Mouse (Mus musculus): Measurements from ENCODE around the gene Nmt1.
A peak's percentile ranks its signal among the peaks of the same experiment; 100 is the strongest.

Nmt1 gene

GRCm38 (mm10) chr11:103028176-103028891 lies at the start of gene Nmt1, which contains the start of gene Dcakd:
Gene Nmt1, plus strand, starts transcription at chr11:103028190.
Gene Dcakd, minus strand, starts transcription at chr11:103028333.
- peak; percentile 98 to 99 for DNase-seq (ENCODE audit: low spot score in 2 of 2)

DNA sequence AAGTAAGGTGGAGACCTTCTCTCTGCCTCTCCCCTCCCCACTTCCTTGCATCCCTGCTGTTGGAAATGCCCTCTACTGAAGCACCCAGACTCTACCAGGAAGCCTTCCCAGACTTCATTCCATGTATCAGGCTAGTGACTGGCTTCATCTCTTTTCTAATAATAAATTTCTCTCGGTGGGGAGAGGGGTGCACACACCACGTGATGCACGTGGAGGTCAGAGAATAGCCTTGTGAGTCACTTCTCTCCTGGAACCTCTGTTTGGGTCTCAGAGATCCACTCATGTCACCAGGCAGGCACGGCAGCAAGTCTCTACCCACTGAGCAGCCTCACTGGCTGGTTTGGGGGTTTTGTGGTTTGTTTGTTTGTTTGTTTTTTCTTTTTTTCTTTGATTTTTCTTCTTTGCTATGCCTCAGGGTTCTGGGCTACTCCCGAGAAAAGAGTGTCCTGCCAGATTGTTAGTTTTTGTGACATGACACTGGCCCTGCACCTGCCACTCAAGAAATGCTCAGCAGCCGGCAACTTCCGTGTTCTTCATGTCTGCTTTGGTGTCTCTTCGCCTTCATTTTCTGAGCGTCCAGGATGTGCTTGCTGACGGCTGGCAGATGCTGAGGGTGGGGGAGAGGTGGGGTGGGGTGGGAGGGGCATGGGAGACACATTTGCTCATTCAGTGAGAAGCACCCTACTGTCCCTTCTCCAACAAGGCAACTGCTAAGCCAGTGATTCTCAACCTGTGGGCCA lies 46.7 kb upstream of the Nmt1 start:
- DNase-seq (ENCODE audit: low spot score in 2 of 2), result no peak

DNA sequence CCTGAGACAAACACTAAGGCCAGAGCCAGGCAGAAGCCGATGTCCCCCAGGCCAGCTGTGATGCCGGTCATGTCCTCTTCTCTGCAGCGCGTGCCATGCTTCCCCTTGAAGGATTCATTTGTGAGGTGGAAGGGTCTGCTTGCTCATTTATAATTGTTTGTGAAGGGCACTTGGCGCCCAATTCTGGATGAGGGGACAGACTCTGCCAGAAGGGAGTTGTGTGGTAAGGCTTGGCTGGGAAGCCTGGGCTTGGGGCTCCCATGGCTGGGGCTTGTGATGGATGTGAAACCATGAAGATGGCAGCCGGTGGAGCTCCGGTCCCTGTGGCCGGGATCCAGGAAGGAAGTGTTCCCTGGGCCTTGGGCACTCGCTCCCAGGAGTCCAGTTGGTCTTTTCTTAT lies 43.9 kb upstream of the Nmt1 start:
- DNase-seq (ENCODE audit: low spot score in 2 of 2), result no peak

- DNase-seq (ENCODE audit: low spot score in 2 of 2), result no peak
These were observed 43.4 kb upstream of the Nmt1 start for GRCm38 (mm10) chr11:102984615-102985014.

DNA sequence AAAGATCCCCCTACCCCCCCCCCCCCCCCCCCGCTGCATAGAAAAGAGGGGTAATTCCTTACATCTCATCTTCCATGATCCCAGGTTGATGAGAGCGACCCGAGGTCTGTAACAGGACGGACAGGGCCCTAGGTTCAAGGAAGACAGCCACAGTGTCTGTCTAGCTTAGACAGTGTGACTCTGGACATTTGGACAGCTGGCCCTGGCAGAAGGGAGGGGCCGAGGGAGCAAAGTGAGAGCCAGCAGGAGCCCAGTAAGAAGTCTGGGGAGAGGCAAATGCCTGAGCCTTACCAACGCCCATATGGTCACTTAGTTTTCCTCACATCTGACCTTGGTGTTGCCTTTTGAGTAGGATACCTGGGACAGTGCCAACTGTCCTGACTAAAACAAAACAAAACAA lies 42.8 kb upstream of the Nmt1 start:
- DNase-seq (ENCODE audit: low spot score in 2 of 2), result no peak

DNA sequence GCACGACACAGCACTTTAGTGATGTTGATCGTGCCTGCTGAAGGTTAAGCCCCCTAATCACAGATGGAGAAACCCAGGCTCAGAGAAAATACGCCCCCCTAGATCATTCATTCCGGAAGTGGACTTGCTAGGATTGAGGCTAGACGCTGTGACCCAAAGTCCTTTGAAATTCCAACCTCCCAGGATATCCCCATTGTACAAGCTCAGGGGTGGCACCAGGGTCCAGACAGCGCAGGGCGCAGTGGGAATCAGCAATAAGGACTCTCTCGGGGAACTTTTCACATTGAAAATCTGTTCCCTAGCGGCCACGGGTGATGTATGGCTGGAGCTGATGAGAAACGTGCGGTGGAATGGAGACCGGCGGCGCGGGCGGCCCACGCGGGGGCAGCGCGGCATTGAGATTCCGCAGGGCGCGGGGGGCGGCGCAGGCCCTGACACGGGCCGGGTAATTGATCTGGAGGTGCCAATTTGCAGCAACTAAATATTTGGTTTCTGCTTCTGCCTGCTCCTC lies 38.3 kb upstream of the Nmt1 start:
- no peak for DNase-seq (ENCODE audit: low spot score in 2 of 2)

DNA sequence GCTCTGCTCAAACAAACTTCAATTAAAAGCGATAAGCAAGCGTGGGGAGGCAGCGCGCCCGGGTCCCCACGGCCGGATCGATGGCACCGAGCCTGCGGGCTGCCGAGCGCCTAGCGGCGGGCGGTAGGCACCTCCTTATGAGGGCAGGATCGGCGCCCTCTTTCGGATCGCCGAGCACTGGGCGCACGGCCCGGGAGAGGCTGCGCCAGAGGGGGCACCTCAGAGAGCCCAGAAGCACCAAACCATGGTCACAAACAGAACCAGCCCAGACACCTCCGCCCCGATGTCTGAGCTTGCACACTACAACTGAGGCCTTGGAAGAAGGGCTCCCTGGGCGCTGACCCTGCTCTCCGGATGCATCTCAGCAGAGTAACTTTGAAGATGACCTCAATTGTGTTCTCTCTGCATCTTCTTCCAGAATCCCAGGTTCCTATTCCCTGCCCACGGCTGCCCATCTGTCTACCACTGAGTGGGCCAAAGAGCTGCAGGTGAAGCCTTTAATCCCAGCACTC lies 37.8 kb upstream of the Nmt1 start:
- no peak for DNase-seq (ENCODE audit: low spot score in 2 of 2)

DNA sequence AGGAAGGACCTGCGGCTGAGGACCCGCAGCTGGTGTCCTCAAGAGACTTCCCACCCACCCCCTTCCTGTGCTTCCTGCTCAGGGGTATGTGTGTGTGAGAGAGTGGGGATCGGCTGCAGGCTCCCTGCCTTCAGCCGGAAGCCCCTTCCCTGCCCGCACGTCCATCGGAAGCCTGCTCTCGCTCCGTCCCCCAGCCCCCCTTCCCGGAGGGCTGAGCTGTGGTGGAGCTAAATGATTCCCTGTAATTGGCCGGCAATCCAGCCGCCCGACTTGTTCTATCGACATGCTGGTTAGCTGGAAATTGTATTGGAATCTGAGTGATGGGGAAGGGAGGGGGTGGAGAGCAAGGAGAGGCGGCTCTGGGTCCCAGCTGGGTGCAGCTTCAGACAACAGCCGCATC lies 36.3 kb upstream of the Nmt1 start:
- no peak for DNase-seq (ENCODE audit: low spot score in 2 of 2)

- DNase-seq (ENCODE audit: low spot score in 2 of 2), result peak in 1 of 2 experiments; percentile 51
These were observed 35.0 kb upstream of the Nmt1 start for GRCm38 (mm10) chr11:102992940-102993339.

DNA sequence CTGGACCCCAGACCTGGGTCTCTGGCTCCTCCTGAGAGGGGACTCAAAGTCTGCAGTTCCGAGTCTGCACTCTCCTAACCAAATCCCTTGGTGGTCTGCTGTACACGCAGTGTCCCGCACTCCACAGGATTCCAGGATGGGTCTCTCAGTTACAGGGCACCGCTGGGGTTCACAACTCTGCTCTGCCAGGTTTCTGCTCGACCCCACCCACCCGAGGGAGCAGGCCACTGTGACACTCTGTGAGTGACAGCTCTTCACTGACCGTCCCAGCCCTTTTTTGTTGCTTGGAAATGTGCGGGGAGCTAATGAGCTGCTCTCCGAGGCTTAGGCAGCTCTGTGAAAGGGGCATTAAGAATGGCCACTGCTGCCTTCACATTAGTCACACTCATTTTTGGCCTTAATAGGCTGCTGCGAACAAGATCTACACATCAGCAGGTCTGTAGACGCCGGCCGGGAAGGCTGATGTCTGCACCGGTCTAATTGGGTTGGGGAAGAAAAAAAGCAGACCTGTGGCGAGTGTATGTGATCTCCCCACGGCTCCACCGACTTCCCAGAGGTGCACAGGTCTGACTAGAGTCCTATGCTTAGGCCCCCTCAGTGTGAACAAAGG lies 34.5 kb upstream of the Nmt1 start:
- DNase-seq (ENCODE audit: low spot score in 2 of 2), result no peak

- no peak for DNase-seq (ENCODE audit: low spot score in 2 of 2)
These were observed 33.0 kb upstream of the Nmt1 start for GRCm38 (mm10) chr11:102994952-102995351.

DNA sequence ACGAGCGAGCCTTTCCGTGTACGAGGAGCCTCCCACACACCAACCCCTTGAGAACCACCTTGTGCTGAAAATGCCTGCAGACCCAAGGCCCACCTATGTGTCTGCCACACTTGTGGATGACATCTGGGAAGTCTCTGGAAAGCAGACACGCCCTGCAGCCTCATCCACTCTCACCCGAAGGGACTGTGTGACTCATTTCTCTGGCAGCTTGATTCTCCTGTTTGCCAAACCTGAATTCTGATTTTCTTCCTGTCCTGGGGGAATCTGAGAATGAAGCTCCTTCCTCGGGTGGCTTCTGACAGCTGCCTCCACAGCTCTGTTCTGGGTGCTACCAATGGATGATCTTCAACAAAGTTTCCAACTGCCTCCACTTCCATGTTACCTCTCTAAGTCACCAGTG lies 31.6 kb upstream of the Nmt1 start:
- peak; percentile 49 to 63 for DNase-seq (ENCODE audit: low spot score in 2 of 2)

DNA sequence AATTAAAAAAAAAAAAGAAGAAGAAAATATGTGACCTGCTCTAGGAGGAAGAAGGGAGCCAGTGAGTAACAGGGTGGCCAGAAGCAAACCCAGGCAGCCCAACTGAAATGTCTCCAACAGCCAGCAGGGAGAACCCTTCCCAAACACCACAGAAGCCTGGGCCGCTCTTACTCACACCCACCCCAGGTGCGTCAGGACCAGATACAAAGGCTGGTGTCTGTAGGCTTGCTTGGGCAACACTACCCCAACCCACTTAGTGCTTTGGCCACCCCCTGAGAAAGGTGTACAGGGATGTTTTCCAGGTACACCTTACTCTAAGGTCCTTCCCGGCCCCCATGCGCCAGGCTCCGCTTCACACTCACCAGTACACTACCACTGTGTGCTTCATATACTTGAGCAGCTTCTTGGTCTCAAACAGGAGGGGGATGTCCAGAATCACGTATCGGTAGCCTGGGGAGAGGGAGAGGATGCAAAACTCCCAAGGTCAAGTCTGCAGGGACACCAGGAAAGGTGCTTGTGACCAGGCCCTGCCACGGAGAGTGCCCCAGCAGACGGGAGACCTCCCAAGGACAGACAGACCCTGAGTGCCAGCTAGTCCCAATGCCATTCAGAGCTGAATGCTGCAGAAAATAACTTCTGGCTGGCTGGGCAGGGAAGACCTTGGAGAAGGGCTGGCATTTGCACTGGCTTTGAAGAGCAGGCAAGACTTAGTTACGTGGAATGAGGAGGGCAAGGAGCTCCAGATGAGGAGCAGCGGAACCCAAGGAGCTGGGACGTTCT lies 30.8 kb upstream of the Nmt1 start:
- DNase-seq (ENCODE audit: low spot score in 2 of 2), result peak; percentile 37 to 48

DNA sequence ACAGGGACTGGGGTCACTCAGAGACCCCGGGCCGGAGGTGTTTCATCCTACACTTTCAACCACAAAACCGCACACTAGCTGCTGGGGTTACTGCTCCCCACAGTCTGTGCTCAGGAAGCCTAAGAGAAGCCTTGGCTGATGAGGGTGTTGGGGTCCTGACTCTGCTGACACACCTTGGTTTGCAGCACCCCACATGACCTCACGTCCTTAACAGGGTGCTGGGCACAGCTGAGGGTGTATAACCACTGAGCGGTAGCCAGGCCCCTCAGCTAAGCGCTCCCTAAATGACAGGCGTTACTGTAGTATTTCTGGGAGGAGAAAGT lies 29.8 kb upstream of the Nmt1 start:
- no peak for DNase-seq (ENCODE audit: low spot score in 2 of 2)

DNA sequence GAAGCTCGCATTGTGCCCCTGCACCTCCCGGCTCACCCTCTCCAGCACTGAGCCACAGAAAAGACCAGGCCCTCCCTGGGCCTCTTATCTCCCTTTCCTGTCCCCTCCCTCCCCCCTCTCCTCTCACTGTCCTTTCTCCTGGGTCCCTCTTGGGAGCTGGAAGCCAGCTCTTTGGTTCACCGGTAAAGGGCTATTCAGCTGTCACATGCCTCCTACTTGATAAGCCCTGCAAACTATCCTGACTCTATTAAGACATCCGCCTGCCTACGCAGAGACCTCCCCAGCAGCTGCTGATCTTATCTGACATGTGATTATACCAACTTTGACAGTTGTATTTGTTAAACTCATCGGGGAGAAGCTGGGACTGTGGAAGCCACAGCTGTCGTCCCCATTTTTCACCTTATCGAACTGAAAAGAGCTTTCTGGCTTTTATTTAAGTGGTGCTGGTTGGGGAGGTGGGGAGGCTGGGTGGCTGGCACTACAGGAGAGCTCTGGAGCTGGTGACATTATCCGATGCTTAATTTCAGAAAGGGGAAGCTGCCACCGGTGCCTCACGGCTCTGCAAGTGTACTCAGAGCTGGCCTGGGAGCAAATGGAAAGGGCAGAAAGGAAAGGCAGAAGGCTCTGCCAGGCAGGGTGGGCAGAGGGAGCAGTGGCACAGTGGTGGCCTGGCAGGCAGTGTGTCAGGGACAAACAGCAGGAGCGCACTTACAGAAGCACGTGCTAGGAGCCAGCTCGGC lies 29.2 kb upstream of the Nmt1 start:
- DNase-seq (ENCODE audit: low spot score in 2 of 2), result peak; percentile 47 to 50

DNA sequence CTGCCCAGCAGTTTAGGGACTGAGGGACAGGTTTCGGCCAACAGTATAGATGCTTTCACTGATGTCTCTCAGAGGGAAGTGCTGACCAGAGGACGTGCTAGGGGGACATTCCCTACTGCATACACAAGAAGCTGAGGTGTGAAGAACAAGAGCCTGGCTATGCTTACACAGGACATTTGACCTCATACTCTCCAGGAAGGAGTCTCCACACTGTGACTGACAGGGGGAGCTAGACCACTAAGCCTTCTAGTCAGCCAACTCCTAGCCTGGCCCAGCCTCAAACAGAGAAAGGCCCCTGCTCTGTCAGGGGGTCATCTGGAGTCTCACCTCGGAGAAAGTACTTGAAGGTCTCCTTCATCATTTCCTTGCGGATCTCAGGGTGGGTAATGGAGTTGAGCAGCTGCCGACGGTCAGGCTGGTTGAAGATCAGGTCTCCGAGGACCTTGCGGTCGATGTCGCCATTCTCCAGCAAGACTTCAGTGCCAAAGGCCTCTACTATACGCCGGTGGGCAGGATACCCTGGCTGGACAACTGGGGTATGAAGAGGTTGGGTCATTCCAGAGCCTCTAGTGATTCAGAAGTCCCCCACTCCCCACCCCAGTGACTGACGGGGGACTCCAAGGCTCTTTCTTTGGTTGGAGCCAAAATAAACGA lies 28.5 kb upstream of the Nmt1 start:
- DNase-seq (ENCODE audit: low spot score in 2 of 2), result no peak

- DNase-seq (ENCODE audit: low spot score in 2 of 2), result no peak
These were observed 27.9 kb upstream of the Nmt1 start for GRCm38 (mm10) chr11:103000111-103000510.

- no peak for DNase-seq (ENCODE audit: low spot score in 2 of 2)
These were observed 26.9 kb upstream of the Nmt1 start for GRCm38 (mm10) chr11:103001063-103001462.

- peak; percentile 90 for DNase-seq (ENCODE audit: low spot score in 2 of 2)
These were observed 24.8 kb upstream of the Nmt1 start for GRCm38 (mm10) chr11:103003210-103003609.

- DNase-seq (ENCODE audit: low spot score in 2 of 2), result no peak
These were observed 23.1 kb upstream of the Nmt1 start for GRCm38 (mm10) chr11:103004852-103005251.

All from heart, adult 9 months (tissue).